Mouse (Mus musculus): ENCODE measurements at regions not wholly inside any gene's neighbourhood (a gene's known extent, or its start where the extent isn't known, plus 50 kb on each side); places are given as distances from the start of the nearest gene placed in this dataset.
A peak's percentile ranks its signal among the peaks of the same experiment; 100 is the strongest.

DNA sequence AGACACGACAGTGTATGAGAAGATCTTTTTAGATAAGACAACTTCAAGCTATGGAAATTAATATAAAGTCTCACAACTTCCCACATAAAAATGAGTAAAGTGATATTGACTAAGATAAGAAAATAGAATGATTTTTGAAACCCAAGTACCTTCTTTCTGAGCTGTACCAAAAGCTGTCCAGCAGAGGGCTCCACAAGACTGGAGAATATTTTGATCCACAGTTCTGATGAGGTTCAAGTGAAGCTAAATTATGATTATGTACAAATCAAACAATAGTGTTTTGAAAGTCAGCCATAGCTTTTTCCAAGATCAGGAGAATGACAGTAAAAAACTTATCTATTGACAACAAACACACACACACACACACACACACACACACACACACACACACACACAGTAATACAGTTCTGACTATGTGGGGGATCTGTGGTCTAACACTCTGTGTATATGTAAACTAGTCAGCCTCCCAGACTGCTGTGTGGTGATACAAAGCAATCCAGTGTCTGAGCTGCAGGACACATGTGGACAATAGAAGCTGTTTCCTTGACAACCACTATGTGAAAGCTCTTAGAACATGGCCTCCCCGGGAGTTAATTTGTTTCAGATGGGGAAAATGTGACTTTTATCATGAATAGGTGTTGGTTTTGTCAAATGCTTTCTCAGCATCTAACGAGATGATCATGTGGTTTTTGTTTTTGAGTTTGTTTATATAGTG lies 2362.4 kb upstream of the Gm8797 start:
- Histone ChIP-seq H3K27me3 (ENCODE audit: control insufficient read depth, insufficient read depth, low read length) (no peaks in the 10 kb centered on the region), H3K4me2 (replicated peaks; ENCODE audit: low read depth) (no peak overlapping the region), H3K9ac (ENCODE audit: low read length) (no peak overlapping the region), H3K36me3 (ENCODE audit: control insufficient read depth, insufficient read depth, low read length) (no peaks in the 10 kb centered on the region), H3K4me1 (replicated peaks; ENCODE audit: control insufficient read depth, insufficient read depth) (no peaks in the 10 kb centered on the region), H3K27ac (replicated peaks) (no peak overlapping the region), H3K4me3 (ENCODE audit: low read depth, low read length) (no peak overlapping the region), H3K9me3 (ENCODE audit: control insufficient read depth, low read length) (no peaks in the 10 kb centered on the region)
- 32% methylated on average over 3 of the region's 3 CpGs for WGBS
- ATAC-seq (ENCODE audit: low FRiP score, low TSS enrichment): no peak
- DNase-seq (ENCODE audit: low spot score): peak; percentile 18
- TF ChIP-seq EP300 (optimal IDR thresholded peaks at IDR 0.05) (no peak), CTCF (IDR thresholded peaks at IDR 0.05; ENCODE audit: low read depth) (peak; percentile 43)
